ENCODE assay signal across 8 mouse cellular contexts in genomic region chr19:46573990-46574389, GRCm38 (mm10). TPM values are rescaled to one million over a fixed set of nuclear protein-coding genes. Genes with fewer than 3 reads are reported as not detected.
A peak's percentile ranks its signal among the peaks of the same experiment; 100 is the strongest.
DNase-seq lines count a peak whose midpoint lies in the region; ATAC-seq and TF ChIP-seq lines count a peak whose summit lies in the region.

No protein-coding gene starts in this region.

- H3K4me3 ChIP-seq in kidney, postnatal 0 days (replicated peaks; ENCODE audit: low read depth, low read length) = peak overlapping the region; percentile 79
- H3K4me3 ChIP-seq in embryonic fibroblast, embryonic 13.5 days (ENCODE audit: insufficient read depth, low read length) = peak overlapping the region; percentile 76
- H3K4me3 ChIP-seq in limb, embryonic 10.5 days = peak overlapping the region; percentile 82
- H3K4me3 ChIP-seq in neural tube, embryonic 14.5 days (ENCODE audit: low read depth, low read length) = peak overlapping the region; percentile 66

- H3K27me3 ChIP-seq in kidney, postnatal 0 days (ENCODE audit: insufficient read depth, low read length) = no peaks in the 10 kb centered on the region
- no peaks in the 10 kb centered on the region for H3K27me3 ChIP-seq in limb, embryonic 10.5 days (ENCODE audit: low read depth, poor library complexity, severe bottlenecking)
- no peaks in the 10 kb centered on the region for H3K27me3 ChIP-seq in neural tube, embryonic 14.5 days (ENCODE audit: control insufficient read depth, insufficient read depth, low read length)

- H3K4me2 ChIP-seq in kidney, postnatal 0 days (ENCODE audit: low read length) = peak overlapping the region; percentile 82
- peak overlapping the region; percentile 80 for H3K4me2 ChIP-seq in neural tube, embryonic 14.5 days (ENCODE audit: low read depth, low read length)

- peak overlapping the region; percentile 81; the same call in 1 of the 2 replicates for H3K27ac ChIP-seq in kidney, postnatal 0 days
- H3K27ac ChIP-seq in embryonic fibroblast, embryonic 13.5 days (ENCODE audit: insufficient read depth, low read length) = no peak overlapping the region
- 0 out of 2 replicates have a peak overlapping the region, but pooled peaks have one; percentile 89 for H3K27ac ChIP-seq in limb, embryonic 10.5 days
- no peak overlapping the region for H3K27ac ChIP-seq in neural tube, embryonic 14.5 days (ENCODE audit: low read depth, low read length)

- H3K9ac ChIP-seq in kidney, postnatal 0 days (ENCODE audit: low read depth, low read length) = peak overlapping the region; percentile 62
- peak overlapping the region; percentile 60 for H3K9ac ChIP-seq in neural tube, embryonic 14.5 days (replicated peaks; ENCODE audit: low read depth, low read length)

- TF ChIP-seq POLR2A in embryonic fibroblast, embryonic 13.5 days (IDR thresholded peaks at IDR 0.05; ENCODE audit: low read depth, low read length) = no peak

- H3K36me3 ChIP-seq in kidney, postnatal 0 days (ENCODE audit: insufficient read depth, low read length) = no peaks in the 10 kb centered on the region
- H3K36me3 ChIP-seq in limb, embryonic 10.5 days = no peaks in the 10 kb centered on the region
- H3K36me3 ChIP-seq in neural tube, embryonic 14.5 days (ENCODE audit: control insufficient read depth, insufficient read depth, low read length) = no peaks in the 10 kb centered on the region

- no peak for DNase-seq in kidney, postnatal 0 days (ENCODE audit: low spot score)
- DNase-seq in kidney, postnatal 14 days = no peak
- DNase-seq in limb, embryonic 10.5 days (ENCODE audit: low spot score) = no peak
- DNase-seq in retina, postnatal 1 day = no peak
- no peak for DNase-seq in thymus, postnatal 0 days (ENCODE audit: low spot score)
- no peak for DNase-seq in spleen, adult 12 weeks (ENCODE audit: low spot score)

- ATAC-seq in kidney, postnatal 0 days (replicated peaks; ENCODE audit: low FRiP score, low read depth) = no peak
- ATAC-seq in neural tube, embryonic 14.5 days (ENCODE audit: low read depth) = no peak

- H3K4me1 ChIP-seq in kidney, postnatal 0 days (replicated peaks; ENCODE audit: insufficient read depth, low read length) = 0 out of 2 replicates have a peak, but pooled peaks cover 14% of the 10 kb centered on the region
- no peaks in the 10 kb centered on the region for H3K4me1 ChIP-seq in embryonic fibroblast, embryonic 13.5 days (ENCODE audit: control insufficient read depth, insufficient read depth, low read length)
- H3K4me1 ChIP-seq in limb, embryonic 10.5 days = peaks cover 36% of the 10 kb centered on the region; the same call in 1 of the 2 replicates
- peaks cover 9% of the 10 kb centered on the region; the same call in 1 of the 2 replicates for H3K4me1 ChIP-seq in neural tube, embryonic 14.5 days (ENCODE audit: control insufficient read depth, insufficient read depth, low read length)

- no peaks in the 10 kb centered on the region for H3K9me3 ChIP-seq in kidney, postnatal 0 days (replicated peaks; ENCODE audit: low read length)
- no peaks in the 10 kb centered on the region for H3K9me3 ChIP-seq in limb, embryonic 10.5 days (replicated peaks)
- no peaks in the 10 kb centered on the region for H3K9me3 ChIP-seq in neural tube, embryonic 14.5 days (ENCODE audit: control insufficient read depth, low read length)

- WGBS in kidney, postnatal 0 days = 43% methylated on average over 6 of the region's 6 CpGs
- 49% methylated on average over 6 of the region's 6 CpGs for WGBS in limb, embryonic 10.5 days
- 49% methylated on average over 6 of the region's 6 CpGs for WGBS in neural tube, embryonic 14.5 days

- TF ChIP-seq CTCF in kidney, postnatal 0 days (IDR thresholded peaks at IDR 0.05; ENCODE audit: low read depth) = no peak
- no peak for TF ChIP-seq CTCF in embryonic fibroblast, embryonic 13.5 days (IDR thresholded peaks at IDR 0.05; ENCODE audit: borderline replicate concordance, insufficient read depth, low read length)

RNA-seq across cellular contexts. Expression of gene Sfxn2, which starts 0.8 kb away (rescaled TPM):
- 47.1 and 50.0 TPM in 2 replicates for polyA plus RNA-seq in kidney, postnatal 0 days (2015; fragmentation: Nextera tagmentation; extraction: Ambion mirVana)
- 7.6 and 8.6 TPM in 2 replicates for polyA plus RNA-seq in embryonic fibroblast, embryonic 13.5 days (2011; ENCODE audit: insufficient read length, low read depth, missing spikeins)
- 19.0 and 21.7 TPM in 2 replicates for polyA plus RNA-seq in limb, embryonic 10.5 days (2016; fragmentation: Nextera tagmentation; extraction: Ambion mirVana)
- 10.5 and 10.7 TPM in 2 replicates for polyA plus RNA-seq in neural tube, embryonic 14.5 days (2014; fragmentation: Nextera tagmentation; extraction: Ambion mirVana)
- polyA plus RNA-seq in thymus, postnatal 0 days (2015; fragmentation: Nextera tagmentation; extraction: Ambion mirVana) = 13.9 and 16.9 TPM in 2 replicates

RNA-seq across cellular contexts. Expression of gene Arl3, which starts 1.0 kb away (rescaled TPM):
- 96.6 and 105 TPM in 2 replicates for polyA plus RNA-seq in kidney, postnatal 0 days (2015; fragmentation: Nextera tagmentation; extraction: Ambion mirVana)
- 83.5 and 94.6 TPM in 2 replicates for polyA plus RNA-seq in embryonic fibroblast, embryonic 13.5 days (2011; ENCODE audit: insufficient read length, low read depth, missing spikeins)
- polyA plus RNA-seq in limb, embryonic 10.5 days (2016; fragmentation: Nextera tagmentation; extraction: Ambion mirVana) = 164 and 173 TPM in 2 replicates
- 134 and 160 TPM in 2 replicates for polyA plus RNA-seq in neural tube, embryonic 14.5 days (2014; fragmentation: Nextera tagmentation; extraction: Ambion mirVana)
- 47.5 and 52.3 TPM in 2 replicates for polyA plus RNA-seq in thymus, postnatal 0 days (2015; fragmentation: Nextera tagmentation; extraction: Ambion mirVana)

RNA-seq across cellular contexts. Expression of gene Wbp1l, which starts 24.9 kb away (rescaled TPM):
- polyA plus RNA-seq in kidney, postnatal 0 days (2015; fragmentation: Nextera tagmentation; extraction: Ambion mirVana) = 35.6 and 39.9 TPM in 2 replicates
- polyA plus RNA-seq in embryonic fibroblast, embryonic 13.5 days (2011; ENCODE audit: insufficient read length, low read depth, missing spikeins) = 50.6 and 52.9 TPM in 2 replicates
- 49.8 and 52.3 TPM in 2 replicates for polyA plus RNA-seq in limb, embryonic 10.5 days (2016; fragmentation: Nextera tagmentation; extraction: Ambion mirVana)
- 28.2 and 35.2 TPM in 2 replicates for polyA plus RNA-seq in neural tube, embryonic 14.5 days (2014; fragmentation: Nextera tagmentation; extraction: Ambion mirVana)
- polyA plus RNA-seq in thymus, postnatal 0 days (2015; fragmentation: Nextera tagmentation; extraction: Ambion mirVana) = 29.9 and 37.8 TPM in 2 replicates

Comparison
In these comparisons a context has a peak if more than half of its experiments do, and no peak if none do; other contexts are left out.
1. H3K27ac ChIP-seq: peak in kidney, postnatal 0 days (single experiment) and limb, embryonic 10.5 days (single experiment); none in embryonic fibroblast, embryonic 13.5 days (single experiment) and neural tube, embryonic 14.5 days (single experiment).
2. Peak in every context shown above with its lines, with median percentiles within 50 percentile points of each other: H3K4me3 ChIP-seq.